Mouse (Mus musculus): ENCODE results near the gene Asb11. TPM values are rescaled to one million over a fixed set of nuclear protein-coding genes. Genes with fewer than 3 reads are reported as not detected.

The Asb11 gene
- polyA plus RNA-seq (2021; fragmentation: Nextera tagmentation): 1.7 and 1.8 TPM in 2 replicates
- long read RNA-seq, experiment 1, partial matches to known transcripts: 0 of 3 reads
- long read RNA-seq, experiment 1, other reads (novel, unspliced or antisense): 1 of 3 reads
- long read RNA-seq, experiment 2, partial matches to known transcripts: 1 of 10 reads
- long read RNA-seq, experiment 2, other reads (novel, unspliced or antisense): 4 of 10 reads

DNA sequence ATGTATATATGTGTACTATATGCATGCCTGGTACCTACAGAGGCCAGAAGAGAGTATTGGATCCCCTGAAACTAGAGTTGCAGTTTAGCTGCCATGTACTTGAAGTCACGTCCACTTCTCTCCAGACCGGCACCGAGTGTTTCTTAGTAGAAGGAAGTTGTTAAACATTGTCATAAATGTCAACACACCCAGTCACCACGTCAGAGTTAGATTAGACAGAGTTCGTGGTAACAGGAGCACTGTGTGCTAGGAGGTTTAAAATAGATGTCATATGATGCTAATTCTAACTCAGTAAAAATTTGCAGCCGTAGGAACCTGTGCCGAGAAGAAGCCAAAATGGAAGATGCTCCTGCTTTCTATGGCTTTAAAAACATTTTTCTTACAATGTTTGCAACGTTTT lies at the start of gene Asb11:
Gene Asb11 (plus strand): TSS at position 286 of the 400 bp plus-strand sequence.

DNA sequence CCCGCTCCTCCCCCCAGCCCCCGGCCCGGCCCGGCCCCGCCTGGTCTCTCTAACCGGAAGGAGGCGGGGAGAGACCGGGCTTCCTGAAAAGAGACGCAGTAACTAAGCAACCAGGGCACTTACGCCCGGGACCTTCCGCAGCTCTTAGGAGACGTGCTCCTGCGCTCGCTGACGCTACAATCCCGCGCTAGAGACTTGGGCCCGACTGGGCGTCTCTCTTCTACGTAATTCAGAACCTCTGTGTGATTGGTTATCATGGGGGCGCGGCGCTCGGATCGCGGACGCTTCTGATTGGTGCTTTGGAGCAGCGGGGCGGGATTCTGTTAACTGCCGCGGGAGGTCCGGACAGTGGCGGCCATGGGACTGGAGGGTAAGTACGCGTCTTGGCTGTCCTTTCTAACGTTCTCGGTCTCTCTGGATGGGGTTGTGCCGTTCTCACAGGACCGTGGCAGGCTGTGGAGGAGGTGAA lies 17.3 kb upstream of the Asb11 start, which contains the start of gene Piga:
Gene Piga (plus strand): TSS at position 317 of the 469 bp plus-strand sequence.

DNA sequence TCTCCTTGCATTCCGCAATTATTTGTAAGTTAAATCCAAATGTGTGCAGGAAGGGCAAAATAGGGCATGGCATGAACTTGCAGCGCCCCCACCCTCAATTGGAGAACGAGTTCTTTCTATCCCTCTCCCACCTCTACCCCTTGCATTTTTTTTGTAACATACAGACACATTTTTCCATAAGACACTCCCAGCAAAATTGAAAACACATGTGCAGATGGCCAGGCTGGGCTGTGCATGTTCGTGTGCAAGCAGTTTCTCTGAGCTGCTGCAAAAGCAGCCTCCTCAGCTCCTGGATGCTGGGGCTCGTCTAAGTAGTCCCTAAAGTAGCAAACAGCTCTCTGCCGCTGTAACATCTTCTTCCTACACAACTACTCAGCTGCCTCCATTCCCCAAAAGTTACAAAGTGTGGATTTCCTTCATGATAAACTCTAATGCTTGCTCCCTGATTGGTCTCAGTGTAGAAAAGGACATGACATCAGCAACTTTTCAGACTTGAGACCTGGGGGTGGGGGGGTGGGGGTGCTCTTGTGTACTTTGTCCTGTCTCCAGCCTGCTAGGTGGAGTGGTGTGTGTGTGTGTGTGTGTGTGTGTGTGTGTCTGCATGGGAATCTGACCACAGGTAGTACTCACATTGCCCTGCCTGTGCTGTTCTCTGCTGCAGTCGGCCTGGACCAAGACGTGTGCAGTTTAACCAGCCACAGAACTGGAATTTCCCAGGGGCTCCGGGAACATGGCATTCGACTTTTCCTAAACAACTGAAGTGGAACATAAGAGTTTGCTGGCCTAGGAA lies 69.1 kb downstream of the Asb11 start, which contains the start of gene Asb9:
Gene Asb9 (plus strand): TSS at position 619 of the 790 bp plus-strand sequence.

Other genes with a start within 250 kb of the Asb11 start
- gene Bmx, start 178.8 kb upstream of the Asb11 start, polyA plus RNA-seq (2021; fragmentation: Nextera tagmentation): 0.19 and 0.33 TPM in 2 replicates
- gene Pir, start 167.6 kb upstream of the Asb11 start, polyA plus RNA-seq (2021; fragmentation: Nextera tagmentation): 13.2 and 13.9 TPM in 2 replicates
- 2.1 and 2.3 TPM in 2 replicates for gene Vegfd, start 63.6 kb upstream of the Asb11 start, polyA plus RNA-seq (2021; fragmentation: Nextera tagmentation)
- gene Piga, start 17.2 kb upstream of the Asb11 start, polyA plus RNA-seq (2021; fragmentation: Nextera tagmentation): 2.0 and 2.2 TPM in 2 replicates
- gene Asb9, start 69.3 kb downstream of the Asb11 start, polyA plus RNA-seq (2021; fragmentation: Nextera tagmentation): not detected in 2 replicates

Data from layer of hippocampus, adult 6 months (tissue).